Mouse (Mus musculus) cerebellum, adult 11 months (tissue): ENCODE results near the gene Ifrd2.
A peak's percentile ranks its signal among the peaks of the same experiment; 100 is the strongest.
"Not testable (repeated sequence)": the region's sequence is repeated elsewhere in the genome, so short reads cannot be mapped to it uniquely, and the experiment has no call there.

Experiments used
- DNase-seq: peaks from one replicate; pipeline ENCODE4 v3.0.0; 2022

The Ifrd2 gene

GRCm38 (mm10) chr9:107552690-107553393 is 34.6 kb upstream of the Ifrd2 start:
- DNase-seq, result no peak

GRCm38 (mm10) chr9:107553541-107554318 is 33.7 kb upstream of the Ifrd2 start:
- DNase-seq, result peak; percentile 61

DNA sequence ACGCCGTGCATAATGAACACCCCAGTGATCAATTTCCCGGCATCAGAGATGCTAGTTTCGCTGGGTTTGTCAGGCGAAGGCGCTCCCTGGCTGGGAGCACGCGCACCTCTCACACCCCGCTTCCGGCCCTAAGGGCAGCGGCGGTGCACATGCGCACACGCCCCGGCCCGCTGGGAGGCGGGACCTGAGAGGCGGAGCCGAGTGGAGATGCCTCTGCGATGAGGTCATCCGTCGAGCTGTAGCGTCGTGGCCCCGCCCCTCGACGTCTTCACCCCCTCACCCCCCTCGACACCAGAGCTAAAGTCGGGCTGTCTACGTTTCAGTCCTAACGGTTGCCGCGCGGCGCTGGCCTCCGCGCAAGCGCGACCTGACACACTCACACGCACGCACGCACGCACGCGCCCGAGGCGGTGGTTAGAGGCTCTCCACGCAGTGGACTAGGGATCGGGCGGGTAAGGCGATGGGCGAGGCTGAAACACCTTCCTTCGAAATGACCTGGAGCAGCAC is 33.1 kb upstream of the Ifrd2 start:
- peak; percentile 95 for DNase-seq

GRCm38 (mm10) chr9:107555031-107555457 is 32.4 kb upstream of the Ifrd2 start:
- no peak for DNase-seq

GRCm38 (mm10) chr9:107555701-107556100 is 31.7 kb upstream of the Ifrd2 start:
- DNase-seq, result no peak

DNA sequence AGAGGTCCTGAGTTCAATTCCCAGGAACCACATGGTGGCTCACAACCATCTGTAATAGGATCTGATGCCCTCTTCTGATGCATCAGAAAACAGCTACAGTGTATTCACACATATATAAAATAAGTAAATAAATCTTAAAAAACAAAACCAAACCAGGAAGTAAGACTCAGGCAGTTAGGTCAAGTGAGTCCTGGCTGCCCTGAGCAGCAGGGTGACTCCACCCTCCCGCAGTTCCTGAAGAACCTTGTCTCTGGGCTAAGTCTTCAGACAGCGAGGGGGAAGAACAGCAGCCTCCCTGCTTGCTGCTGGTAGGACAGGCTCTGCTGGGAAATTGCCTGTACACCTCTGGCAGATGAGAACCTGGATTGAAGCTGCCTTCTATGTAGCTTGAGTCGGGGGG is 31.1 kb upstream of the Ifrd2 start:
- no peak for DNase-seq

DNA sequence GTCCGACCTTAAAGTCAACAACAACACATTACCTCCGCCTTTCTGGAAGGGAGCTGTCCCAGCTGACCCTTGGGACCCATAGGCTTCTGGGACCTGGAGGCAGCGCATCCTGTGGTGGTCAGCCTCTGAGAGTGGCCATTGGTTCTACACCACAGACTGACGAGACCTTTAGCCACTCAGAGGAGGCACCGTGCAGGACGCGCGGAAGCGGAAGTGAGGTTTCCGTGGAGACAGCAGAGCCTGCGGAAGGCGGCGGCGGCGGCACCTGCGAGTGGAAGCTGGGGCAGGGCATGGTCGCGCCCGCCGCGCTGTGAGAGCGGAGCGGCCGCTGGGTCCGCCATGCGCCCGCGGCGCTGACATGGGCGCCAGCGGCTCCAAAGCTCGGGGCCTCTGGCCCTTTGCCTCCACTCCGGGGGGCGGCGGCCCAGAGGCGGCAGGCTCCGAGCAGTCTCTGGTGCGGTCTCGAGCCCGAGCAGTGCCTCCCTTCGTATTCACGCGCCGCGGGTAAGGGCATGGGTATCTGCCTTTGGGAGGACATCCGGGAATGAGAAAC is 24.3 kb upstream of the Ifrd2 start, which contains the start of gene Tusc2:
Gene Tusc2, plus strand, starts transcription at position 227 of the 553 bp plus-strand sequence.
- DNase-seq, result peak; percentile 90

- not testable (repeated sequence) for DNase-seq
Measured at GRCm38 (mm10) chr9:107565556-107565955, 21.9 kb upstream of the Ifrd2 start.

GRCm38 (mm10) chr9:107566041-107566709 is 21.3 kb upstream of the Ifrd2 start:
- DNase-seq, result peak; percentile 72

- DNase-seq, result no peak
Measured at GRCm38 (mm10) chr9:107566855-107567254, 20.6 kb upstream of the Ifrd2 start.

- DNase-seq, result no peak
Measured at GRCm38 (mm10) chr9:107567702-107568319, 19.6 kb upstream of the Ifrd2 start, which contains the start of gene Hyal2. Gene Hyal2, plus strand, starts transcription at chr9:107567945.

GRCm38 (mm10) chr9:107568331-107569261 is 18.8 kb upstream of the Ifrd2 start:
- DNase-seq, result peak; percentile 77

GRCm38 (mm10) chr9:107569270-107569669 is 18.2 kb upstream of the Ifrd2 start:
- DNase-seq, result no peak

GRCm38 (mm10) chr9:107570016-107570415 is 17.4 kb upstream of the Ifrd2 start:
- DNase-seq, result no peak

DNA sequence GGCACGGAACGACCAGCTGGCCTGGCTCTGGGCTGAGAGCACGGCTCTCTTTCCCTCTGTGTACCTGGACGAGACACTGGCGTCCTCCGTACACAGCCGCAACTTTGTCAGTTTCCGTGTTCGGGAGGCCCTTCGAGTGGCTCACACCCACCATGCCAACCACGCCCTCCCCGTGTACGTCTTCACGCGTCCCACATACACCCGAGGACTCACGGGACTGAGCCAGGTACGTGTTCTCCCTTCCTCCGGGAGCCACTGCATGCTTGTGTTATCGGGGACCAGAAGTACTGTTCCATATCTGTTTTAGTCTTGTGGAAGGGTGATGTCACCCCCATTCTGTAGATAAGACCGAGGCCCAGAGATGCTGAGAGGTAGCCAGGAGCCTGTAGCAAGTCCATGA is 16.6 kb upstream of the Ifrd2 start:
- no peak for DNase-seq

DNA sequence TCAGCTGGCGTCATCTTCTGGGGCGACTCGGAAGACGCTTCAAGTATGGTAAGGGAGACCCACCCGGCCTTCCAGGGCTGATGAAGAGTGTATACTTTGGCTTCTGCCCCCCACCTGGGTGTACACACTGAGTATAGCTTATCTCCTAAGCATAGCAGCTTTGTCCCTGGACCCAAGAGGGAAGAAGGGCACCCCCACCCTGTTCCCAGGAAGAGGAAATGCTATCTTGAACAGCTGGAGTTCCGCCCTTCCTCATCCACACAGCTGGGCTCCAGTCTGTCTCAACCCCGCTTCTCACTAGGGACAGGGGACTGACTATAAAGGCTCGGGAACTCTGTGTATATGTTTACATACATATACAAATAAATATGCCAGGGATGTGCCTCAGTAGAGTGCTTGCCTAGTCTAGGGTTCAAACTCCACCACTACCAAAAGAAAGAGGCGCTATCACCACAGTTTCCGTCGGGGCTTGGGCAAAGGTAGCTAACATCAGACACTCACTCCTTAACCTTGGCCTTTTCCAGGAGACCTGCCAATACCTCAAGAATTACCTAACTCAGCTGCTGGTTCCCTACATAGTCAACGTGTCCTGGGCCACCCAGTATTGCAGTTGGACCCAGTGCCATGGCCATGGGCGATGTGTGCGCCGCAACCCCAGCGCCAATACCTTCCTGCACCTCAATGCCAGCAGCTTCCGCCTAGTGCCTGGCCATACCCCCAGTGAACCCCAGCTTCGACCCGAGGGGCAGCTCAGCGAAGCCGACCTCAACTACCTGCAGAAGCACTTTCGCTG is 15.7 kb upstream of the Ifrd2 start:
- no peak for DNase-seq

DNA sequence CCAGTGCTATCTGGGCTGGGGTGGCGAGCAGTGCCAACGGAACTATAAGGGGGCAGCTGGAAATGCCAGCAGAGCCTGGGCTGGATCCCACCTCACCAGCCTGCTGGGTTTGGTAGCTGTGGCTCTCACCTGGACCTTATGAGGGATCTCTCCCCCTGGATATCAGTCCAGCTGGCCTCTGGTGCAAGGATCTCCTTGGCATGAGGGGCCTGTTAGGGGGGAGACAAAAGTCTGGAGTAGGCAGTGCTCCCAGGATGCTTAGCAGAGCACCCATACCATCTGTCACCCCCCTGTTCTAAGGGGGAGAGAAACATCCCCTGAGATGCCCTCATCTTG is 15.1 kb upstream of the Ifrd2 start:
- no peak for DNase-seq

DNA sequence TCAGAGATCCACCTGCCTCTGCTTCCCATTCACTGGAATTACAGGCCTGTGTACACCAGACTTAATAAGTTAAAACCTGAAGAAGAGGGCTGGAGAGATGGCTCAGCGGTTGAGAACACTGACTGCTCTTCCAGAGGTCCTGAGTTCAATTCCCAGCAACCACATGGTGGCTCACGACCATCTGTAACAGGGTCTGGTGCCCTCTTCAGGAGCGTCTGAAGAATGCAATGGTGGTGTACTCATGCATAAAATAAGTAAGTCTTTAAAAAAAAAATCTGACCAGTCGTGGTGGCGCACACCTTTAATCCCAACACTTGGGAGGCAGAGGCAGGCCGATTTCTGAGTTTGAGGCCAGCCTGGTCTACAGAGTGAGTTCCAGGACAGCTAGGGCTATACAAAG is 13.7 kb upstream of the Ifrd2 start:
- not testable (repeated sequence) for DNase-seq

DNA sequence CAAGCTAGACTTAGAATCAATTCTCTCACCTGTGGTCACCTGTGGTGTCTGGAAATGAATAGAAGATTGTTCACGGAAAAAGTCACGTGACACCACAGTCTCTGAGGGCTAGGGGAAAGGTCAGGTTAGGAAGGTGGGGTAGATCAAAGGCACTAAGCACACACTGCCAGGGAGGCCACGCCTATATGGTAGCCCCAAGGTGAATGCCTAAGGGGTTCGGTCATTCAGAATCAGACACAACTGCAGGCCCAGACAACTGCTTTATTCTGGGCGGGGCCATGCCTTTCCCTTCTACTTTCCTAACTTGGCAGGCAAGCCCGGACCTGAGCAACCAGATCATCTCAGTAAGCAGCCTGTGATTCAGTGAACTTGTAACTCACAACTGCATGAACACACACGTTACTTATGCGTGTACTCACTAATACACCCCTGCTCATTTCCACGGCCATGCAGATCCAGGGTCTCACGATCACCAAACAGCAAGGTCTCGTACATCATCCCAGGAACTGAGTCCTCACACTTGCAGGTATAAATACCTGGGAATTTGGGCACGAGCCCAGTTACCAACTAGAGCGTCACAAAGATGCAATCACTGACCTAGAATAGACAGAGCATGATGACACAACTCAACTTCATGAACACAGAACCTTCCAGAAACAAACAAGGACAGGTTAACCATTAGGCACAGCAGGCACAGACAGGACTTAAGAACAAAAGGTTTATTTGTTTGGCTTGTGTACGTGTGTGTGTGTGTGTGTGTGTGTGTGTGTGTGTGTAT is 11.7 kb upstream of the Ifrd2 start:
- DNase-seq, result no peak
